Mouse (Mus musculus) frontal cortex, postnatal 14 days (tissue): ENCODE data around the gene Gm48551.

ENCODE experiments used
- DNase-seq, 2 experiments: peaks; one replicate each; pipeline ENCODE4 v3.0.0; 2022; ENCODE audit warnings: low spot score in 2 of 2

Gene Gm48551

GRCm38 (mm10) chr10:81382039-81382438 is 2.2 kb upstream of the Gm48551 start:
- DNase-seq = no peak

GRCm38 (mm10) chr10:81384605-81384982 is 328 bp downstream of the Gm48551 start:
- DNase-seq = no peak

- DNase-seq = no peak
These were observed 1.5 kb downstream of the Gm48551 start for GRCm38 (mm10) chr10:81385603-81386306.

GRCm38 (mm10) chr10:81387716-81388115 is 3.5 kb downstream of the Gm48551 start:
- no peak for DNase-seq

- no peak for DNase-seq
These were observed 4.3 kb downstream of the Gm48551 start, which contains the start of gene Gm48552 for GRCm38 (mm10) chr10:81388505-81389055. TSS of gene Gm48552 (plus strand) at chr10:81389005.

- DNase-seq = no peak
These were observed 5.1 kb downstream of the Gm48551 start for GRCm38 (mm10) chr10:81389373-81389772.

- DNase-seq = peak in 1 of 2 experiments; percentile 65
These were observed 5.8 kb downstream of the Gm48551 start for GRCm38 (mm10) chr10:81389801-81390677.

GRCm38 (mm10) chr10:81390678-81390965 is 6.4 kb downstream of the Gm48551 start:
- no peak for DNase-seq

- DNase-seq = no peak
These were observed 8.0 kb downstream of the Gm48551 start for GRCm38 (mm10) chr10:81392270-81392669.

- no peak for DNase-seq
These were observed 8.5 kb downstream of the Gm48551 start, which contains the start of gene Smim24 for GRCm38 (mm10) chr10:81392781-81393185. TSS of gene Smim24 (plus strand) at chr10:81393051.

GRCm38 (mm10) chr10:81393456-81394063 is 9.3 kb downstream of the Gm48551 start:
- DNase-seq = no peak

GRCm38 (mm10) chr10:81395127-81395526 is 10.9 kb downstream of the Gm48551 start:
- DNase-seq = peak in 1 of 2 experiments; percentile 67

GRCm38 (mm10) chr10:81395865-81396264 is 11.6 kb downstream of the Gm48551 start:
- DNase-seq = no peak

- no peak for DNase-seq
These were observed 12.5 kb downstream of the Gm48551 start for GRCm38 (mm10) chr10:81396749-81397148.

- DNase-seq = no peak
These were observed 15.0 kb downstream of the Gm48551 start for GRCm38 (mm10) chr10:81399296-81399695.

- DNase-seq = no peak
These were observed 15.6 kb downstream of the Gm48551 start for GRCm38 (mm10) chr10:81399798-81400308.

- no peak for DNase-seq
These were observed 16.3 kb downstream of the Gm48551 start for GRCm38 (mm10) chr10:81400371-81401204.

- no peak for DNase-seq
These were observed 16.9 kb downstream of the Gm48551 start for GRCm38 (mm10) chr10:81401205-81401520.

- DNase-seq = no peak
These were observed 17.4 kb downstream of the Gm48551 start for GRCm38 (mm10) chr10:81401521-81402226.

- DNase-seq = no peak
These were observed 18.0 kb downstream of the Gm48551 start for GRCm38 (mm10) chr10:81402227-81402765.
